Mouse (Mus musculus) embryo, embryonic 11.5 days (tissue): ENCODE measurements around the gene Egln1.
A peak's percentile ranks its signal among the peaks of the same experiment; 100 is the strongest.

ENCODE experiments used
- DNase-seq: peaks from one replicate; pipeline ENCODE4 v3.0.0-alpha.2; 2012; ENCODE audit warnings: low read depth, low spot score

Egln1 gene

DNA sequence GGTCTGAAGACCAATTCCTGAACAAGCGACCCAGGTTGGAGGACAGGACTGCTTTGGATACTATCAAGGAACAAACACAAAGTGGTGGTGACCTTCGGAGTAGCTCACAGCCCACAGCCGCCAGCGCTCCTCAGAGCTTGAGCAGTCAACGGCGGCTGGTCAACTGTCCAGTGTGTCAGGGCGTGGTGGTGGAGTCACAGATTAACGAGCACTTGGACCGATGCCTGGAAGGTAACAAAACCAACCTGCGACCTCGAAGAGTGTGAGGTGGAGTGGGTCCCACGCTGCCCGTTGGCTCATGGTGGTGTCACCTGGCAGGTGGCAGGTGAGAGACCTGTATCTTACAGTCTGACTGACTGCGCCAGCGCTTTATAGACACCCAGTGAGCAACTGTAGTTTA lies 45.9 kb downstream of the Egln1 start:
- no peak for DNase-seq

DNA sequence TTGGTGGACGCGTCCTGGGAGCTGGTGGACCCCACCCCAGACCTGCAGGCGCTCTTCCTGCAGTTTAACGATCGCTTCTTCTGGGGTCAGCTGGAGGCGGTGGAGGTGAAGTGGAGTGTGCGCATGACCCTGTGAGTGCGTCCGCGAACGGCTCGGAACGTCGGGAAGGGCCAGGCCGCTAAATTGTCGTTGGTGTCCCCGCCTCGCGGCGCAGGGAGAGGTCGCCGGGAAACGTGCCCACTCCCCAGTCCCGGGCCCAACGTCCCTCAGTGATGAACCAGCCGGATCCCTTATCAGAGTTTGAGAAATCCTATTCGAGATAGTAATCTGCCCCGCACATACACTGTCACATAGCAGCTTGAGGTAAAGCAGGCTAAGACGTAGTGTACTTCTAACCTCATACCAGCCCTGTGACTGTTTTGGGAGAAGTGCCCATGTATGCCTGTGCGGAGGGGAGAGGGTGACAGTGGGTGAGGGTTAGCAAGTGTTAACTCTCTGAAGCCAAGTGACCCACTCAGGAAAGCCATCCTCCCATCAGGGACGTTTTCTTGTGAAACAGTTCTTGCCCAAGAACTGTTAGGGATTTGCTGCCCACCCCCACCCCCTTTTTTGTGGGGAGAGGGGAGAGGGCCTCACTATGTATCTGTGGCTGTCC lies 50.7 kb downstream of the Egln1 start:
- no peak for DNase-seq

DNA sequence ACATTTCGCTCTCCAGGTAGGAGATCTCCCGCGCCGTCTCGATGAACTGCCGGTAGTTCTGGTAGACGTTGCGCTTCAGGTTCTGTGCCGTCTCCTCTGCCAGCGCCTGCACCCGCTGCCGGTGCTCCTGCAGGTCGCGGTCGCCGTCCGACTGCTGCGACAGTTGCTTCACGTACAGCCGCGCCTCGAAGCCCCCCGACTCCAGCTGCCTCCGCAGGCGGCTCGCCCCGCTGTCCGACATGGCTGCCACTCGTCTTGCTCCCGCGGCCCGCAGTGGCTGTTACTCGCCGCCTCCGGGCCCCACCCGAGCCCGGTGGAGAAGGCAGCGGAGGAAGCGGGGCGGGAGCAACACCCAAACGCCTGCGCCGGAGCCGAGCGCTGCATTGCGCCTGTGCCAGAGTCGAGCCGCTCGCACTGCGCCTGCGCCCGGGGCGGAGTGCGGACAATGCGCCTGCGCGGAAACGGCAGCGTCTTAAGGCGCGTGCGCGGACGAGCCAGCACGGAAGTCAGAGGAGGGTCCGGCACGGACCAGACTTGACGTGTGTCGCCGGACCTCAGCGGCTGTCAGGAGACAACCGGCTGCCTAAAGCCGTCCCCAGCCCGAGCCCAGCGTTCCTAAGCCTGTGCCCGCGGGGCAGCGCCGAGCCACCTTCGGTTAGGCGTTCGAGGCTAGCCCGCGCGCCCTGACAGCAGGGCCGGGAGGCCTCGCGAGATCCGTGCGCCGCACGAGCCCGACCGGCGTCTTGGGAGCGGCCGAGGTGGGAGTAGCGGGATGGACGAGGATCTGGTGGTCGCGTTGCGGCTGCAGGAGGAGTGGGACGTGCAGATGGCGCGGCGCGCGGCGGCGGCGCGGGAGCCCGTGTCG lies 51.5 kb downstream of the Egln1 start, which contains the start of the genes Exoc8 and Sprtn:
Gene Exoc8 (minus strand): TSS at position 320 of the 865 bp plus-strand sequence.
Gene Sprtn (plus strand): TSS at position 501 of the 865 bp plus-strand sequence.
- DNase-seq = peak; percentile 92

DNA sequence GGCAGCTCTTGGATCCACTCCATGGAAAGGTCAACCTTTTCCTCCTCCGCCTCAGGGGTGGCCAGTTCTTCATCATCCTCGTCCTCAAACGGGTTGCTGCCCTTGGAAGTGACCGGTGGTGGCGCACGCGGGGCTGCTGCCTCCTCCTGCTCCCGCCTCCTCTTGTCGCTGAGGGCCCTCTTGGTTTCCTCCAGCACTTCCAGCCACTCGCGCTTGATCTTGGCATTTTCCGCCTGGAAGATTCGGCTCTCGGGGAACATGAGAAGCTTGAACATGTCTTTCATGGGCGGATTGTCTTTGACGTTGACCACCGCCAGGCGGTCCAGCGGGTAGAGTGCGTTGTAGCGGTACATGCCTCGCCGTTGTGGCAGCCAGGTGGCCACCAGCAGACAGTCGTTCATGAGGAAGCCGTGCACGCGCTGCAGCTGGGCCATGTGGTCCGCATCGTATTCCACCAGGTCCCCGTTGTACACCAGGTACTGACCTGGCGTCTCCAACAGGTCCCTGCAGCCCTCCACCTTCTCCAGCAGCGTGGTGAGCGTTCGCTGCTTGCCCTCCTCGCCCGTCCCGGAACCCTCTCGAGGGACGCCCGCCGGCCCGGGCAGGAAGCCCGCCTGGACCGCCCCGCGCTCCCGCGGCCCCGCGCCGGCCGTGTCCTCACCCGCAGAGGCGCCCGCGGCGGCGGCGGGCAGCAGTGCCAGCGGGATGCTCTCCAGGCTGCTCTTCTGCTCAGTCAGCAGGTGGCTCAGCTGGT lies 52.3 kb downstream of the Egln1 start:
- DNase-seq = peak; percentile 40

DNA sequence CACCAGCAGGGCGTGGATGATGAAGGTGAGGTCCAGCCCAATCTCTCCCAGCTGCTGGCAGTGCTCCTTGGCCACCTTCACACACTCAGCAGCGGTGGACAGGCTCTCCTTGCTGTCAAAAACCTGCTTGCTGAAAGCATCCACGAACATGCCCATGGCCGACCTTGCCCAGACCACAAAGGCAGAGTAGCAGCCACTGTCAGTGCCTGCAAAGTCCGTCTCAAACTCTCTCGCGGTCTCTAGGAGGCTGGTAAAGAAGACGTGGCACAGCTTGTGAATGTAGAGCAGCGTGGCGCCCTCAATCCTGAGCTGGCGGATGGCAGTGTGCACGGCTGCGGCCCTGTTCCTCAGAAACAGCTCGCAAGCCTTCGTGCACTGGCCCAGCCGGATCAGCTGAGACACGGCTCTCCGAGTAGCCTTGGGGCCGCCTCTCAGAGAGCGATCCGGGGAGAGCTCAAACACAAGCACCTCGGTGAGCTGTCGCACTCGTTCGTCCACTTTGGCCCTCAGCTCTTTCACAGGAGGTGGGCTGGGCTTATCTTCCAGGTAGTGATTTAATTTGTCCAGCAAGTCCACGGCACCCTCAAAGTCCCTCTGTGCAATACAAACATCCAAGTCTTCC lies 53.0 kb downstream of the Egln1 start:
- no peak for DNase-seq

DNA sequence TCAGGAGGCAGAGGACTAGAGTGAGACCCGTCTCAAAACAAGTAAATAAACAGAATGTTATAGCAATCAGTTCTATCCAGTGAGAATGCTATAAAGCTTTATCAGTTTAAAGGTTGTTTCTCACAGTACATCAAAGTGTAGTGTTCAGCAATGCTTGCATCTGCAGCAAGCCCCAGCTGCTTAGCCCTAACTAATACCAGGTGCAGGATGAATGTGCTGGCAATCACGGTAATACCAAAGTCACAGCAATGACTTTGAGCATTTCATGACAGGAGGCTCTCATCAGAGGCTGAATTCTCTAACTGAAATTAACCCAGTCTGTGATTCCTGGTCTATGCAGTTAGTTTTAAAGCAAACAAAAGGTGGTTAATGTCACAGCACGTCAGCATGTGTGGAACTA lies 56.5 kb downstream of the Egln1 start:
- DNase-seq = no peak

DNA sequence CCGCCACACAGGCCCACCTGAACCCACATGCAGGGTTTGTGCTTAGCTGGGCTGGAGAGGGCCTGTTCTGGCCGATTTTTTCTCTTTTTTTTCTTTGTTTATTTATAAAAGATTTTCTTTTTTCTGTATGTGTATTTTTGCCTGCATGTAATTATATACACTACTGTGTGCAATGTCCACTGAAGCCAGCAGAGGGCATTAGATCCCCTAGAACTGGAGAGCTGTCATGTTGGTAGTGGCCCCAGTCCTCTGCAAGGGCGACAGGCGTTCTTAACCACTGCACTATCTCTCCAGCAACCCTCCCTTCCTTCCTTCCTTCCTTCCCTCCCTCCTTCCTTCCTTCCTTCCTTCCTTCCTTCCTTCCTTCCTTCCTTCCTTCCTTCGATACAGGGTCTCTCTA lies 60.7 kb downstream of the Egln1 start:
- DNase-seq = no peak

DNA sequence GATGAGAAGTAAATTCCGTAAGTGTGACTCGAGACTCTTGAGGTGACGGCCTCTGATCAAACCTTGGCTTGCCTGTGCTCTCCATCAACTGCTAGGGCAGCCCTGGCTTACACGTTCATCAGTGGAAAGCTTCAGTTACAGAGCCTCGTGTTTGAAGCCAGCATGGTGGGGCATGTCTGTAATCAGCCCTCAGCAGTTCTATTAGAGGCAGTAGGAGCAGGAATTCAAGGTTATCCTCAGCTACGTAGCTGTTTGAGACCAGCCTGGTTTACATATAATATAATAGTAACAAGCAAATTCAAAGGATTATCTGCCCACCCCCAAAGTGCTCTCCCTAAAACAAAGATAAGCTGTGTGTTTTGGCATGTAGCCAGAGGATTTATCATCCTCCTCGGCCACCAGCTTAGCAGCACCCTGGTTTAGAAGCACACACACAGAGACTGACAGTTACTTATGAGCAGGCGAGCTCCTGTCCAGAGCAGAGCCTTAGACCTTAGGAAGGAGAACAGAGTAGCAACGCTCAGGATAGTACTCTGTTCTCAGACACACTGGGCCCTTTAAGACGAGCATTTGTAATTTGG lies 70.1 kb downstream of the Egln1 start:
- DNase-seq = no peak

DNA sequence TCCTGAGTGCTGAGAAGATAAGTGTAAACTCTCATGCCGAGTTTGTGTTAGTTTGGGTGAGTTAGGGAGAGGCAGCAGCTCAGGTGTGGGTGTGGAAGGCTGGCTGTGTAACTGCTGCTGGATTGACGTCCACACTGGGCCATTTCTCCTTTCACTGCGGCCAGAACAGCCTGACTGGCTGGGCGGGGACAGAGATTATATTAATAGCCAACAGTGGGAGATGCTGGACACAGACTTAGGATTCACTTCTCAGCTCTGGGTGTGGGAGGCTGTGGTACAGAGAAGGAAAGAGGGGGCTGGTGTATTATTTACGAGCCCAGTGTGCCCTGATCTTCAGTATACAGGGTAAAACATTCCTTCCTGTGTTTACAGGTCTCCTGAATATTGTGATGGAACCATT lies 71.0 kb downstream of the Egln1 start:
- no peak for DNase-seq

DNA sequence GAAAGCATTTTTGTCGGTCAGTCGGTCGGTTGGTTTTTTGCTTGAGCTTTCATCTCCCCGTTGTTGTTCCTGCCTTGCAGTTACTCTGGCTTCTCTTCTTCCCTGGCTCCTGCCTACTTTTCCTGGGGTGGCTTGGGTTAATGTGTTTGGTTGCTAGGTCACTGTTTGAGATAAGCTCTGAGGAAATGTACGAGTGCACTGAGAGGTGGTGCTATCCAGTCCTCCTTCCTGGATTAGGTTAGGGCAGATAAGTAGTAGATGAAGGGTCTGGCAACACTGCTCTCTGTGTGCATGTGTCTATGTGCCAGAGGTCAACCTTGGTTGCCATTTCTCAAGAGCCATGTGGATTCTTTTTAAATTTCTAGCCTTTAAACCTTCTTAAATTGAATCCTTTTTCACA lies 76.4 kb downstream of the Egln1 start:
- DNase-seq = no peak

DNA sequence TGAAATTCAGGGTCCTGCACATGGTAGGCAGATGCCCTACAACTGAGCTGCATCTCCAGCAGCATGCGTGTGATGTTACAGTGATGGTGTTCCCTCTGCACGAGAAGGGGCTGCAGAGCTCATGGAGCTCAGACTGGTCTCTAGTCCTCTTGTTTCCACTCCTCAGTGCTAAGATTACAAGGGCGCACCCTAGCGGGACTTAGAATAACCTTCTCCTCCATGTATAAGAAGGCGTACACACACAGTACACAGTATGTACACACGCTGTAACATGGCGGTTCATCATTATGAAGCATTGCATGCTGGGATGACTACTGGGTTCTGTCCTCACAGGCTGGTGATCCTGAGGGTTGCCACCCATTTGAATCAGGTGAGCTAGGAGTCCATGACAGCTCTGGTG lies 77.0 kb downstream of the Egln1 start:
- no peak for DNase-seq

DNA sequence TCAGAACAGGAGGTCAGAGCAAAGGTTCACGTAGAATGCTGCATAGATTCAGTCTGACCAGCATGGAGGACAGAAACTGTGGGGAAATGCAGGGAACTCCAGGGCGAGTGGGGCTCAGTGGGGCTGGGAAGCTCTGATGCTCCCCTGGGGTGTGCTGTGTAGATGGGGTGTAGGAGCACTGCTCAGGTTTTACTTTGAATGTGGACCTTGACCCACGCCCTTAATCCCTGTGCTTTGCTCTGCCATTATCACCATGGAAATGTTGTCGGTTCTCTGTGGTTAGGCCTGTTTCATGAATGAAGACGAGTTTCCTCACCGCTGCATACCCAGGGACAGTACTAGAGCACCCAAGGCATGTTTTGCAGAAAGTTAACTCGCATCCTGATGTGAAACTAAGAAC lies 77.7 kb downstream of the Egln1 start:
- no peak for DNase-seq

DNA sequence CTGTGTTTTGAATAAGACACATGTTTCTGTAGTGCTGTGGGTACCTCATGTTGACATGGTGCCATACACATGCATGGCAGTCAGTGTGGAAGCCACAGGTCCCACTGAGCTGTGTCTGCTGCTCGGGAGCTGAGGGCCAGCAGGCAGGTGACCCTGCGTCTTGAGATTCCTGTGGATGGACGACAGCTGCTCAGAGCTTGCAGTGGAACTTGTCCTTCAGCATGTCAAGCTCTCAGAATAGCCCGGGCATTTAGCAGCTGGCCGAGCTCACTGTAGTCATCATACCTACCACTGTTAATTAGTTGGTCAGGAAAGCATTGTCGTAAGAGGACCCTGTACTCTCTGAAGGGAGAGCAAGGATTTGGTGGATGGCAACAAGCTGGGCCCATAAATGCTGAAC lies 79.4 kb downstream of the Egln1 start:
- no peak for DNase-seq

DNA sequence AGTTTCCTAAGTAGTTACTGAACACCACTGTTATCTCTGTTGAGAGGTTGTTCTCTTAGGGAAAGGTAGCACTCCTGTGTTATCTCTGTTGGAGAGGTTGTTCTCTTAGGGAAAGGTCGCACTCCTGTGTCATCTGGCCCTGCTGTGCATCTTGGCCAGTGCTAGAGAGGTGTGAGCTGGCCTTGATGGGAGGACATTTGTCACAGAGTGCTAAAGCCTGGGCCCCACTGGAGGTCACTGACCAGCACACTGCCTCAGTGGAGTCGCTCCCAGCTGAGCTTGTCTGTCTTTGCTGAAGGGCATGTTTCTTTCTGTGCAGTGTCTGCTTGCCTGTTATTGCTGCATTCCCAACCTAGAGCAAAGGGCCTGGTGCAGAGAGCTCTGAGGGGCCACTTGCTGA lies 82.0 kb downstream of the Egln1 start:
- DNase-seq = no peak

DNA sequence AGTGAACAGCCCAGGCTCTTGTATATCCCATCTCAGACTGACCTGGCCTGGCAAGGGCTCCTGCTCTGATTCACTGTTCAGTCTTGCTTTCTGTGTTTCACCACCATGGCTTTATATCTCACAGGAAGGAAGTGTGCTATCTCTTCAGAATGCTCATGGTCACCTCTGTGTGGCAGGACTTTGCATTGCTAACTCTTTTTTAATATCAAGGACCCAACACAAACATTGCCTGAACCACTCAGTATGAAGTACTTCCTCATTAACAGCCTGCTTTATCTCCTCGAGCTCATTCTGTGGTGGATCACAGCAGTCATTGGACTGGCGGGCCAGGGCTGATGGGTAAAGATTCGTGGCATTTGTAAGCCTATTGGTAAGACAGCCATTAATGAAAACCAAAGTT lies 82.5 kb downstream of the Egln1 start:
- no peak for DNase-seq

DNA sequence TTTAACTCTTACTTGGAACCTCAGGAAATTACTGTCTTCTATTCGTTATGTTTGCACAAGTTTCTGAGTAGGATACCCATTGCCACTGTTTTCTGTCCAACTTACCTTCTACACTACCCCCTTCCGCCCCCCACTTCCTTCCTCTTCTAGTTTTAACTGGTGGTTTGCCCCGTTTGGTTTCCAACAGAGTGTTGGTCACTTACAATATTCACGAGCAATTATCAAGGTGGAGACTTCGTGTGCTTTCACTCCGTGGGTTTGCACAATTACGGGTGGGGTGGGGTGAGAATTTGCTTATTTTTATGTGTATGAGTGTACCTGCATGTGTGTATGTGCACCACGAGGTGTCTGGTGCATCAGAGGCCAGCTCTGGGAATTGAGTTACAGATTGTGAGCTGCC lies 85.4 kb downstream of the Egln1 start:
- DNase-seq = no peak

DNA sequence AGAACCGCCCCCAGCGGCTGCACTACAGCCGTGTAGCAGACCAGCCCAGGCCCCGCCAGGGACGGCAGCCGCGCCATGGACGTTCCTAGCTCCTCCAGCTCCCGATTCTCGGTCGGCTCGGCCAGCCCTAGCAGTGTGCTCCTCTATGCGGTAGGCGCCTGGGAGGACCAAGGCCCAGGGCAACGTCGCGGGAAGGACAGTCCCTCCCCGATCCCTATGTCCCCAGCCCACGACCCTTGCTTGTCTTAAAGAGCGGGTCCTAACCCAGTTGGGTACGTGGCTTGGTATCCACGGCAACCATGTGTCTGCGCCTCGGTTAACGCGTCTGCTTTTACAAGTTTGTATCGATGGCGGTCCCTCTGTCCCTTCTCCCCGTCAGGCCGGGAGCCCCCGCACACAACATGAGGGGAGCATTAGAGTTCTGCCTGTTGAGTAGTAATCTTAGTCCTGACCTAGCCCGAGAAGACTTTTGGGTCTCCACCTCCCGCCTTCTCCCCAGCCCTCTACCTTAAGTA lies 85.9 kb downstream of the Egln1 start:
- no peak for DNase-seq

DNA sequence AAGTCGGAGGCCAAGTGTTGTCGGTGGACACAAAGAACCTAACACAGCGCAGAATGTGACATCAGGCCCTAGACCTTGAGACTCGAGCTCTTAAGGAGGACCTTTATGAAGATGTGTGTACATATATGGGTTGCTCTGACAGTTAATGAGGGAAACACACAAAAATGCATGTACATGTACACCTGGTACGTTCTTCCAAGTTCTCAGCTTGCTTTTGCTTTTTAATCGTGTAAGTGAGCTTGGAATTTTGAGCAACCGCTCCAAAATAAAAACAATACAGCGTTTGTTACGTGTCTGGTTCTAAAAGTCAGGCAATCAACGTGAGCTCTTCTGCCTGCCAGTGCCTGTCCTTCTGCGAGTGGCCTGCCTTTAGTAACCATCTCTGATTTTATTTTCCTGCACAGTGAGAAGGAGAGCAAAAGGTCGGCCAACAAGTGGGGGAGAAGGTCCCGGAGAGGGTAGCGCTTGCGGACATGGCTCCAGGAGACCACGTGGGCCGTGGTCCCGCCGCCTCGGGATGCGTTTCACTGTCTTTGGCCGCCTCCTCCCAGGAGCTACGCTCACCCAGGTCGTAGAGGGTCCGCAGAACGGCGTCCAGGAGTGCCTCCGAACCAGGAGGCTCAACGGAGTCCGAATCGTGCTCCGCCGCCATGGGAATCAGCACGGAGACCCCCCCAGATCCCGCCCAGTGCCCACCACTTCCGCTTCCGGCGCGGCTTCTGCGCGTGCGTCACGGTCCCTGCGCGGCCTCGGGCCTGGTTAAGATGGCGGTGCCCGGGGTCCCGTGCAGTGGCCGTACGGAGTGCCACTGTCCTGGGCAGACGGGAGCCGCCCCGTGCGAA lies 86.6 kb downstream of the Egln1 start, which contains the start of the genes Gnpat and 2810004N23Rik:
Gene Gnpat (plus strand): TSS at position 713 of the 842 bp plus-strand sequence.
Gene 2810004N23Rik (minus strand): TSS at position 800 of the 842 bp plus-strand sequence.
- peak; percentile 87 for DNase-seq

DNA sequence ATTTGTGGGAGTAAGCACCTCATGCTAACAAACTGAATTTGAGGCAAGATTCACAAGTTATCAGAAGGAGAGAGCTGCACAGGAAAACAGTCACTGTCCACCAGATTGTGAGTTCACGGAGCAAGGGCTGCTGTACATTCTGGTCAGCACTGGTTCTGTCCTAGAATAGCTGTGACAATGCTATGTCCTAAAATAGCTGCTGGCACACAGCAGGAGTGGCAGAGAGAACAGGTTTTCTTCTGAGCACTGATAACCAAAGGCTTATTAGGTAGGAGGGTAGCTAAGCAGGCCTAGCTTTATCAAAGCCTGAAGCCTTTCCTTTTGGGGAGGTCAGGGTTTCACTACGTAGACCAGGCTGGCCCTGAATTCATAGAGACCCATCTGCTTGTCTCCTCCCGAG lies 88.9 kb downstream of the Egln1 start:
- no peak for DNase-seq

DNA sequence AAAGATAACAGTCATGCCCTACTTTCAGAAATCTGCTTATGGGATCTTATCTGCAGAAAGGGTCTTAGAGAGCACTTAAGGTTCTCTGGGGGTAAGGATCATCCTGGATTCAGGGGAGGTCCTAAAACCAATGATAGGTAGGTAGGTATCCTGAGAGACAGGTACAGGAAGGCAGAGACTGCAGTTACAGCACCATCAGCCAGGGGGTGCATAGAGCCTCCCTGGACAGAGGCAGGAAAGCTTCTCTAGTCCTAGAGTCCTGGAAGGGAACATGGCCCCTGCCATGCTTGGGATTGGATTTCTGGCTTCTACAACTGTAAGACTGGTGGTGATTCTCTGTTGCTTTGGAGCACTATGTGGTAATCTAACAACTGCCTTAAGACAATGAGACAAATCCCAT lies 89.7 kb downstream of the Egln1 start:
- DNase-seq = no peak
